Mouse (Mus musculus) midbrain, postnatal 0 days (tissue): ENCODE measurements around the gene Cox8a. TPM values are rescaled to one million over a fixed set of nuclear protein-coding genes. Genes with fewer than 3 reads are reported as not detected.

ENCODE experiments used
- ATAC-seq: fragments of 200-750 bp; cut with Nextera tagmentation; 2 replicates; pipeline ENCODE4 v1.8.0; 2017; ENCODE audit warnings: moderate number of reproducible peaks, mild to moderate bottlenecking, moderate TSS enrichment, moderate library complexity; ENCODE audit not compliant: low FRiP score
- DNase-seq: peaks from one replicate; pipeline ENCODE4 v3.0.0-alpha.2; 2015; ENCODE audit warnings: low spot score
- H3K27ac ChIP-seq: fragments of 300-500 bp; sonication (generic); 2 replicates; pipeline ENCODE4 v1.5.1; 2014; ENCODE audit warnings: low read depth, mild to moderate bottlenecking, low read length, mixed read lengths
- H3K27me3 ChIP-seq: fragments of 300-500 bp; sonication (generic); 2 replicates; pipeline ENCODE4 v1.6.1; 2014; ENCODE audit warnings: low read length, control low read depth, mixed read lengths; ENCODE audit not compliant: insufficient read depth
- H3K36me3 ChIP-seq: fragments of 300-500 bp; sonication (generic); 2 replicates; pipeline ENCODE4 v1.6.1; 2014; ENCODE audit warnings: low read length, control low read depth, mixed read lengths; ENCODE audit not compliant: insufficient read depth
- H3K4me1 ChIP-seq: fragments of 300-500 bp; sonication (generic); 2 replicates; pipeline ENCODE4 v1.6.1; 2014; ENCODE audit warnings: mild to moderate bottlenecking, control low read depth, antibody characterized with exemption, low read length, mixed read lengths; ENCODE audit not compliant: insufficient read depth
- H3K4me2 ChIP-seq: fragments of 300-500 bp; sonication (generic); 2 replicates; pipeline ENCODE4 v1.6.1; 2014; ENCODE audit warnings: low read depth, mild to moderate bottlenecking, low read length, mixed read lengths; ENCODE audit not compliant: poor library complexity, severe bottlenecking
- H3K4me3 ChIP-seq: fragments of 300-500 bp; sonication (generic); 2 replicates; pipeline ENCODE4 v1.5.1; 2014; ENCODE audit warnings: low read depth, mild to moderate bottlenecking, low read length, moderate library complexity
- H3K9ac ChIP-seq: fragments of 300-500 bp; sonication (generic); replicated peaks from 2 replicates; pipeline ENCODE4 v1.6.1; 2014; ENCODE audit warnings: mild to moderate bottlenecking, low read length, moderate library complexity, mixed read lengths; ENCODE audit not compliant: poor library complexity, severe bottlenecking
- H3K9me3 ChIP-seq: fragments of 300-500 bp; sonication (generic); 2 replicates; pipeline ENCODE4 v1.6.1; 2016; ENCODE audit warnings: low read length, control low read depth
- CTCF ChIP-seq: IDR thresholded peaks from 2 replicates; pipeline ENCODE4 v1.5.1; 2016; ENCODE audit warnings: antibody characterized with exemption, mild to moderate bottlenecking
- WGBS: fragments of 180-500 bp; shearing (Covaris S2); extraction: QIAGEN DNeasy Blood & Tissue Kit; methylation state at CpG from one replicate; pipeline ENCODE4 v1.1.7; 2014; 5-methylcytosine and 5-hydroxymethylcytosine counted together
- polyA plus RNA-seq: library from polyadenylated mRNA; unstranded; fragments of >200 nt; fragmentation: Nextera tagmentation; extraction: Ambion mirVana; gene quantifications from 2 replicates; pipeline ENCODE4 v1.2.1, GENCODE M21; 2015
- total RNA-seq: library from RNA; depleted of rRNA; stranded (reverse); fragments of >200 nt; gene quantifications from 2 replicates; pipeline ENCODE4 v1.2.3, GENCODE M21; 2014

Cox8a gene
- total and polyA plus RNA-seq, 2 experiments from 2014 or later, result 1,471 to 1,645 TPM

DNA sequence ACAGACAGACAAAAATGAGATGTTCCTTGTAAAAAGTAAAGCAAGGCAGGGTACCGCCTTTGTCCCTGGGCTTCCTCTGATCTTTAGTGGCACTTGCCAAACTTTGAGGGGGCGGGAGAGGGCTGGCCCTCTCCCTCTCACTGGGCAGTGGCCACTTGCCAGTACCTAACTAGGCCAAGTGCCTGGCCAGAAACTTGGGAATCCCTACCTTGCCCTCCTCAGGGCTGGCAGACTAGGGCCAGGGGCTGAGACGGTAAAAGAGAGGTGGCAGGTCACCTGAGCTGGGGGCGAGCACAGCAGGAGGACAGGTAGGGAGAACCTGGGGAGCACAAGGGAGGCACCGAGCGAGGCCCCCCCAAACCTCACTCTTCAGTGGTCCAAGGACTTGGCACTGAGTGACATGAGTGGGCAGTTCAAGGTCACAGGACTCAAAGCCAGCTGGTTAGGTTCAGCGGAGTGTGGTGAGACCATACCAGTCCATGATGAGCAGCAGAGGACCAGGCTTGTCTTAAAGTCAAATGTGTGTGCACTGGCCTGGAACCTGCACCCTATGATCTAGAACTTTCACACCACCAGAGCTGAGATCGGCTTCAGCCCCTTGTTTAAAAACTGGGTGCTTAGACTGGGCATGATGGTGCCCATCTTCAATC, 36.5 kb downstream of the Cox8a start:
- Histone ChIP-seq H3K27me3 (0 out of 2 replicates have a peak, but pooled peaks cover 3% of the 10 kb centered on the region), H3K4me3 (no peak overlapping the region), H3K4me2 (no peak overlapping the region), H3K9me3 (no peaks in the 10 kb centered on the region), H3K4me1 (peaks cover 7% of the 10 kb centered on the region; the same call in 1 of the 2 replicates), H3K36me3 (no peaks in the 10 kb centered on the region), H3K9ac (no peak overlapping the region), H3K27ac (no peak overlapping the region)
- 71% methylated on average over 8 of the region's 8 CpGs for WGBS
- TF ChIP-seq CTCF, result no peak
- no peak for ATAC-seq
- DNase-seq, result peak; percentile 62

- H3K4me3 ChIP-seq, result no peak overlapping the region
- H3K9me3 ChIP-seq, result no peaks in the 10 kb centered on the region
- ATAC-seq (no peak), DNase-seq (no peak)
- no peak for TF ChIP-seq CTCF
- no peak overlapping the region for H3K4me2 ChIP-seq
- peaks cover 7% of the 10 kb centered on the region; the same call in 1 of the 2 replicates for H3K4me1 ChIP-seq
- no peaks in the 10 kb centered on the region for H3K27me3 ChIP-seq
- whole genome bisulfite sequencing, result 49% methylated on average over 3 of the region's 3 CpGs
- H3K27ac ChIP-seq, result no peak overlapping the region
- no peaks in the 10 kb centered on the region for H3K36me3 ChIP-seq
- H3K9ac ChIP-seq, result no peak overlapping the region
Measured at GRCm38 (mm10) chr19:7178841-7179452, 38.5 kb downstream of the Cox8a start.

- 62% methylated on average over 13 of the region's 13 CpGs for WGBS
- no peak for TF ChIP-seq CTCF
Measured at GRCm38 (mm10) chr19:7177804-7178511, 39.5 kb downstream of the Cox8a start.

GRCm38 (mm10) chr19:7176041-7176696, 41.2 kb downstream of the Cox8a start:
- DNase-seq (no peak), ATAC-seq (no peak)
- Histone ChIP-seq H3K9me3 (no peaks in the 10 kb centered on the region), H3K27me3 (no peaks in the 10 kb centered on the region), H3K36me3 (no peaks in the 10 kb centered on the region), H3K4me1 (peaks cover 13% of the 10 kb centered on the region), H3K27ac (no peak overlapping the region), H3K4me2 (no peak overlapping the region), H3K4me3 (no peak overlapping the region), H3K9ac (no peak overlapping the region)
- WGBS, result 12% methylated on average over 11 of the region's 11 CpGs
- TF ChIP-seq CTCF, result no peak

More at GRCm38 (mm10) chr19:7177804-7178511, 39.5 kb downstream of the Cox8a start:
- Histone ChIP-seq H3K9me3 (no peaks in the 10 kb centered on the region), H3K4me1 (peaks cover 7% of the 10 kb centered on the region; the same call in 1 of the 2 replicates), H3K27ac (no peak overlapping the region), H3K4me2 (no peak overlapping the region), H3K4me3 (no peak overlapping the region), H3K36me3 (no peaks in the 10 kb centered on the region), H3K9ac (no peak overlapping the region), H3K27me3 (no peaks in the 10 kb centered on the region)
- no peak for DNase-seq
- ATAC-seq, result no peak

DNA sequence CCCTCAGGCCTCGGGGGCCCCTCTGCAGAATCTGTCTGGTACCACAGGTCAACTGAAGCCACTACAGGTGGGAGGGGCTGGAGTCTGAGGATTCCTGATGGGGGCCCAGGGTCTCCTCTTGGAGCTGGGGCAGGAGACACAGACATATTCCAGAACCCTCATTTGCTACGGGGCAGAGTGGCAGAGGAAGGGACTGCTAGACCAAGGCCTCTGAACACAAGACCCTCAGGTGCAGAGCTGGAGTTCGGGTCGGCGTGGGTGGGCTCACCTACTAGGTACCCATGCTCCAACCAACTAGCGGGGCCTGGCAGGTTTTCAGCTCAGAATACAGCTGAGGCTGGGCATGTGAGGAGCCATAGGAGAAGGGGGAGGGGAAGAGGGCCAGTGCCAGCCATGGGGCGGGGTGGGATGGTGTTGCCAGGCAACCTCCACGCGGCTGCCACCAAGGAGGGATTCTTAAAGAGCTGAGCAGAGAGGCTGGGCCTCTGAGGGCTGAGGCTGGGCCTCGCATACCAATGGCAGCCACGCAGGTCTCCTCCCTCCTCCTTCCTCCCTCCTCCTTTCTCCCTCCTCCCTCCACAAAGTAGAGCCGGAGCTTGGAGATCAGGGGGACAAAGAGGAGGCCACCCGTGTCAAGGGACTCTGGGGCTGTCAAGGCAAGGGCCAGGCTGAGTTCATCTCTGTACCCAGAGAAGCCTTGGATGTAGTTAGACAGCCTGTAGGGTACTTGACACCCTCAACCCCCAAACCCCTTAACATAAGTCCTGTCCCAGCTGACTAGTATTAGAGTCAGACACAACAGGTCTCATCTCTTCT, 45.2 kb downstream of the Cox8a start:
- H3K27ac ChIP-seq, result no peak overlapping the region
- TF ChIP-seq CTCF, result no peak
- DNase-seq (peak; percentile 82), ATAC-seq (peak; percentile 88)
- H3K4me3 ChIP-seq, result no peak overlapping the region
- no peaks in the 10 kb centered on the region for H3K27me3 ChIP-seq
- H3K36me3 ChIP-seq, result no peaks in the 10 kb centered on the region
- no peaks in the 10 kb centered on the region for H3K9me3 ChIP-seq
- no peak overlapping the region for H3K9ac ChIP-seq
- WGBS, result 9% methylated on average over 13 of the region's 13 CpGs
- H3K4me1 ChIP-seq, result peaks cover 13% of the 10 kb centered on the region
- H3K4me2 ChIP-seq, result no peak overlapping the region
